Mouse (Mus musculus) liver, embryonic 12.5 days (tissue): ENCODE data around the gene Zfp446. TPM values are rescaled to one million over a fixed set of nuclear protein-coding genes. Genes with fewer than 3 reads are reported as not detected.

ENCODE experiments used
- ATAC-seq: fragments of 200-750 bp; cut with Nextera tagmentation; 2 replicates; pipeline ENCODE4 v1.8.0; 2017; ENCODE audit warnings: moderate number of reproducible peaks, mild to moderate bottlenecking, moderate library complexity
- H3K27ac ChIP-seq: fragments of 300-500 bp; sonication (generic); 2 replicates; pipeline ENCODE4 v1.5.1; 2016; ENCODE audit warnings: mild to moderate bottlenecking
- H3K27me3 ChIP-seq: fragments of 300-500 bp; sonication (generic); replicated peaks from 2 replicates; pipeline ENCODE4 v1.6.1; 2016; ENCODE audit warnings: mild to moderate bottlenecking, moderate library complexity
- H3K36me3 ChIP-seq: fragments of 300-500 bp; sonication (generic); 2 replicates; pipeline ENCODE4 v1.6.1; 2016; ENCODE audit warnings: mild to moderate bottlenecking, moderate library complexity
- H3K4me1 ChIP-seq: fragments of 300-500 bp; sonication (generic); 2 replicates; pipeline ENCODE4 v1.6.1; 2016
- H3K4me2 ChIP-seq: fragments of 300-500 bp; sonication (generic); 2 replicates; pipeline ENCODE4 v1.6.1; 2016; ENCODE audit warnings: mild to moderate bottlenecking, moderate library complexity
- H3K4me3 ChIP-seq: fragments of 300-500 bp; sonication (generic); 2 replicates; pipeline ENCODE4 v1.5.1; 2016; ENCODE audit warnings: mild to moderate bottlenecking, moderate library complexity
- H3K9ac ChIP-seq: fragments of 300-500 bp; sonication (generic); 2 replicates; pipeline ENCODE4 v1.6.1; 2016; ENCODE audit warnings: mild to moderate bottlenecking, moderate library complexity
- H3K9me3 ChIP-seq: fragments of 300-500 bp; sonication (generic); replicated peaks from 2 replicates; pipeline ENCODE4 v1.6.1; 2016; ENCODE audit warnings: mild to moderate bottlenecking, moderate library complexity
- WGBS: fragments of 180-500 bp; shearing (Covaris S2); methylation state at CpG from one replicate; pipeline ENCODE4 v1.1.7; 2016; ENCODE audit not compliant: insufficient replicate concordance; 5-methylcytosine and 5-hydroxymethylcytosine counted together
- polyA plus RNA-seq: library from polyadenylated mRNA; unstranded; fragments of >200 nt; fragmentation: Nextera tagmentation; extraction: Ambion mirVana; gene quantifications from 2 replicates; pipeline ENCODE4 v1.2.1, GENCODE M21; 2016

Gene Zfp446
- polyA plus RNA-seq, 1 experiment from 2014 or later = 5.4 TPM

- H3K4me2 ChIP-seq = peak overlapping the region; percentile 81; the same call in 1 of the 2 replicates
- WGBS = 93% methylated on average over 7 of the region's 7 CpGs
- no peaks in the 10 kb centered on the region for H3K27me3 ChIP-seq
- H3K36me3 ChIP-seq = peaks cover 83% of the 10 kb centered on the region
- no peaks in the 10 kb centered on the region for H3K9me3 ChIP-seq
- ATAC-seq = no peak
- no peak overlapping the region for H3K27ac ChIP-seq
- peaks cover 42% of the 10 kb centered on the region for H3K4me1 ChIP-seq
- H3K9ac ChIP-seq = no peak overlapping the region
- H3K4me3 ChIP-seq = no peak overlapping the region
Observed at GRCm38 (mm10) chr7:13032541-13032940, 54.9 kb downstream of the Zfp446 start.

- H3K36me3 ChIP-seq = peaks cover 72% of the 10 kb centered on the region
- no peak for ATAC-seq
Observed at GRCm38 (mm10) chr7:13033451-13034147, 56.0 kb downstream of the Zfp446 start.

GRCm38 (mm10) chr7:13034148-13034977, 56.7 kb downstream of the Zfp446 start, which contains the start of gene Chmp2a:
Gene Chmp2a, minus strand, starts transcription at chr7:13034807.
- H3K27ac ChIP-seq = peak within 1 kb of the TSS; percentile 98
- peak within 1 kb of the TSS; percentile 81 for H3K4me2 ChIP-seq
- H3K27me3 ChIP-seq = no peaks in the 10 kb centered on the region
- H3K4me1 ChIP-seq = peaks cover 51% of the 10 kb centered on the region
- H3K36me3 ChIP-seq = peaks cover 65% of the 10 kb centered on the region
- under 1% methylated on average over 45 of the region's 45 CpGs for WGBS
- H3K4me3 ChIP-seq = peak within 1 kb of the TSS; percentile 86
- H3K9ac ChIP-seq = peak within 1 kb of the TSS; percentile 89
- peak; percentile 78 for ATAC-seq
- no peaks in the 10 kb centered on the region for H3K9me3 ChIP-seq

More at GRCm38 (mm10) chr7:13033451-13034147, 56.0 kb downstream of the Zfp446 start:
- no peaks in the 10 kb centered on the region for H3K27me3 ChIP-seq
- H3K27ac ChIP-seq = peak overlapping the region; percentile 98
- WGBS = 45% methylated on average over 13 of the region's 13 CpGs
- peak overlapping the region; percentile 81 for H3K4me2 ChIP-seq
- H3K4me1 ChIP-seq = peaks cover 44% of the 10 kb centered on the region
- H3K9me3 ChIP-seq = no peaks in the 10 kb centered on the region
- peak overlapping the region; percentile 86 for H3K4me3 ChIP-seq
- peak overlapping the region; percentile 89 for H3K9ac ChIP-seq

Other genes starting within 250 kb of the Zfp446 start
- gene Vmn2r56, start 242.8 kb upstream of the Zfp446 start, polyA plus RNA-seq = not detected in 2 replicates
- gene Zscan18, start 174.2 kb upstream of the Zfp446 start, polyA plus RNA-seq = 1.4 and 2.1 TPM in 2 replicates
- 3.8 and 4.6 TPM in 2 replicates for gene Zfp329, start 159.0 kb upstream of the Zfp446 start, polyA plus RNA-seq
- 16.1 and 16.4 TPM in 2 replicates for gene Zfp110, start 143.1 kb upstream of the Zfp446 start, polyA plus RNA-seq
- gene Zfp128, start 96.7 kb upstream of the Zfp446 start, polyA plus RNA-seq = 0.86 and 1.0 TPM in 2 replicates
- 5.9 and 6.6 TPM in 2 replicates for gene Zscan22, start 80.0 kb upstream of the Zfp446 start, polyA plus RNA-seq
- gene Rps5, start 55.6 kb upstream of the Zfp446 start, polyA plus RNA-seq = 813 and 821 TPM in 2 replicates
- gene Rnf225, start 50.4 kb upstream of the Zfp446 start, polyA plus RNA-seq = 0.24 and 0.43 TPM in 2 replicates
- 4.4 and 5.1 TPM in 2 replicates for gene Zfp324, start 12.0 kb upstream of the Zfp446 start, polyA plus RNA-seq
- 1.3 and 1.5 TPM in 2 replicates for gene Slc27a5, start 20.3 kb downstream of the Zfp446 start, polyA plus RNA-seq
- gene Trim28, start 21.3 kb downstream of the Zfp446 start, polyA plus RNA-seq = 201 and 203 TPM in 2 replicates
- gene Zbtb45, start 32.2 kb downstream of the Zfp446 start, polyA plus RNA-seq = 16.2 and 20.0 TPM in 2 replicates
- 133 and 134 TPM in 2 replicates for gene Chmp2a, start 57.0 kb downstream of the Zfp446 start, polyA plus RNA-seq
- 145 and 148 TPM in 2 replicates for gene Ube2m, start 60.4 kb downstream of the Zfp446 start, polyA plus RNA-seq
- 0.77 and 1.4 TPM in 2 replicates for gene Mzf1, start 76.9 kb downstream of the Zfp446 start, polyA plus RNA-seq
- gene Vmn1r85, start 117.3 kb downstream of the Zfp446 start, polyA plus RNA-seq = not detected in 2 replicates
- gene Vmn1r86, start 142.1 kb downstream of the Zfp446 start, polyA plus RNA-seq = not detected in 2 replicates
- gene Vmn1r87, start 162.3 kb downstream of the Zfp446 start, polyA plus RNA-seq = not detected in 2 replicates
- gene Vmn1r88, start 181.7 kb downstream of the Zfp446 start, polyA plus RNA-seq = 0.02 TPM in 1 of 2 replicates, not detected in the other
- gene Vmn1r89, start 235.2 kb downstream of the Zfp446 start, polyA plus RNA-seq = not detected in 2 replicates